Mouse (Mus musculus) right cerebral cortex, postnatal 36 days (tissue): Measurements from ENCODE around the gene Opn1mw.
"Not testable (repeated sequence)": the region's sequence is repeated elsewhere in the genome, so short reads cannot be mapped to it uniquely, and the experiment has no call there.

ENCODE experiments used
- DNase-seq, 2 experiments: peaks; one replicate each; pipeline ENCODE4 v3.0.0; 2022; ENCODE audit warnings: low spot score in 2 of 2, mixed read lengths in 1 of 2

Gene Opn1mw

DNA sequence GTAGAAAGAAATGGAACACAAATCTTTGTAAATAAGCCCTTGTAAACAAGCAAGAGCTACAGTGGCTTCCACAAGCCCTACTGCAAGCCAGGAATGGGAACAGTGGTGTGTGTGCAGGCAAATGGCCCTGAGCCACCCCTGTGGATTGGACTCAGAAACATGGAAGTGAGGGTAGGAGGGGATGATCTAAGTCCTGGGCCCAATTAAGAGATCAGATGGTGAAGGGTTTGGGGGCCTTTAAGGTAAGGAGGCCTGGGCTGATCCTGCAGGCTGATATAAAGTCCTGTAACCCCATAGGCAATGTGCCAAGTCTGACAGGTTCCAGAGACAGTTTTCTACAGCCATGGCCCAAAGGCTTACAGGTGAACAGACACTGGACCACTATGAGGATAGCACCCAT lies at the start of gene Opn1mw:
TSS of gene Opn1mw (plus strand) at position 301 of the 400 bp plus-strand sequence.
- no peak for DNase-seq

DNA sequence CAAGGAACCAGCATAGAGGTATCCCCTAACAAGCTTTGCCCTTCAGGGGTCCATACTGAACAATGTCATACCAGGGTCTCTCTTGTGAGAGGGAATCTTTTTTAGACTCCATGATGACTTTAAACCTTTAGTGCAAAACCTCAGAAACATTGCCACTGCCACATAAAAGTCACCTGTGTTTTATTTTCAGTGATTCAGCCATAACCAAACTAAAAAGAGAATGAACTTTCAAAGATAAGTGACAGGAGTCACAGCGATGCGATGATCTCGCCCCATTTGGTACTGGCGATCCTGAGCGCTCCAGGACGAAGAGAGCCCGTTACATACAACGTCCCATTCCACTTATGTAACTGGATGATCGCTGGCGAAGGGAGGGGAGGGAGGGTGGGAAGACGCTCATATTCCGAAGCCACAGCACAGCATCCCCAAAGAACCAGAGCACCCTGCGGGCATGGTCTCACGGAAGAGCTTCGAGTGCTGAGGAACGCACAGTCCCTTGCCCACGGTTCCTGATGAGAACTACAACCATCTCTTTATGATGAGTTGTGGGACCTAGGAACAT lies 42.9 kb upstream of the Opn1mw start:
- DNase-seq, result no peak

DNA sequence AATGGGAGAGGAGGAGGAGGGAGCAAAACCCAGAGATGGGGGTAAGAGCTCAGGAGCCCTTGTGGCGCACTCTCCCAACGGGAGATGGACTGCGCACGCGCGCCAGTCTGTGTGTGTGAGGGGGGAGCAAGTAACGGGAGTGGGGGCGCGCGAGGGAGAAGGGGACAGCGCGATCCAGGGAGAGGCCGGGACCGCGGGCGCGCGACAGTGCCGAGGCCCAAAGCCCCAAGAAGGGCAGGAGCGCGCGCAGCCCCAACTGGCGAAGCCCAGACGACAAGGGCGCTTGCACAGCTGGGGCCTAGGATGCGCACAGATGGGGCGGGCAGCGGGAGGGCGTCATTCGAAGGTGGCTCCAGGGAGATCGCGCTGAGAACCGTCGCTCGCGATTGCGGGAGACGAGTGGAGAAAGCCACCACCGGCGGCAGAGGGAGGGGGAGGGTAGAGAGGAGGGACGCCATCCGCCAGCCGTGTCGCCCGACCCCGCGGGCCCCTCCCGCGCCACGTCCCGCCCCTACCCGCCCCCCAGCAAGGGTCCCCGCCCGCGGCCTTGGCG lies 42.2 kb upstream of the Opn1mw start:
- peak; percentile 70 to 73 for DNase-seq

DNA sequence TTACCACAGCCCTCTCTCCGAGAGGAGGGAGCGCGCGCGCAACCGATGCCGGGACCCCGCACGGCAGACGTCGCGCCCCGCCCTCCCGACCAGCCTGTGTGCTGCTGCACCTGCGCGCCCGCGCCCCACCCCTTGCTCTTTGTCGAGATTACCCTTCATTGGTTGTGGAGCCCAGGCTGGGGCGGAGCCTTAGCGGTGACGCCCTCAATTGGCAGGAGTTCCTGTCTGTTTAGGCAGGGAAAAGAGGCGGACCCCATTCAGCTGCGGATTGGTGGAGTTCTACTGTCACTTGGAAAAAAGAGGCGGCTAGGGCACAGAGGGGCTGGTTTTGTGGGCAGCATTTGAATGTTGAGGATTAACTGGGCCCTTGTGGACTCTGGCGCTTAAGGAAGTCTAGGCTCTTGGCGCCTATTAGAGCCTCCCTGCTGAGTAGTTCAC lies 41.6 kb upstream of the Opn1mw start:
- DNase-seq, result peak; percentile 98

DNA sequence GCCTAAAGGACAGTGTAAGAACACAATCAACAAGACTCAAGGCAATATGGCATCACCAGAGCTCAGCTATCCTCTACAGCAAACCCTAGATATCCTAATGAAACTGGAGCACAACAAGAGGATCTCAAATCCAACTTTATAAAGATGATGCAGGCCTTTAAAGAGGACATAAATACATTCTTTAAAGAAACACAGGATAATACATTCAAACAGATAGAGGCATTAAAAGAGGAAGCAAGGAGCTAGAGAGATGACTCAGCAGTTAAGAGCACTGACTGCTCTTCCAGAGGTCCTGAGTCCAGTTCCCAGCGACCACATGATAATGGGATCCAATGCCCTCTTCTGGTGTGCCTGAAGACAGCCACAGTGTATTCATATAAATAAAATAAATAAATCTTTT lies 32.1 kb upstream of the Opn1mw start:
- no peak for DNase-seq

DNA sequence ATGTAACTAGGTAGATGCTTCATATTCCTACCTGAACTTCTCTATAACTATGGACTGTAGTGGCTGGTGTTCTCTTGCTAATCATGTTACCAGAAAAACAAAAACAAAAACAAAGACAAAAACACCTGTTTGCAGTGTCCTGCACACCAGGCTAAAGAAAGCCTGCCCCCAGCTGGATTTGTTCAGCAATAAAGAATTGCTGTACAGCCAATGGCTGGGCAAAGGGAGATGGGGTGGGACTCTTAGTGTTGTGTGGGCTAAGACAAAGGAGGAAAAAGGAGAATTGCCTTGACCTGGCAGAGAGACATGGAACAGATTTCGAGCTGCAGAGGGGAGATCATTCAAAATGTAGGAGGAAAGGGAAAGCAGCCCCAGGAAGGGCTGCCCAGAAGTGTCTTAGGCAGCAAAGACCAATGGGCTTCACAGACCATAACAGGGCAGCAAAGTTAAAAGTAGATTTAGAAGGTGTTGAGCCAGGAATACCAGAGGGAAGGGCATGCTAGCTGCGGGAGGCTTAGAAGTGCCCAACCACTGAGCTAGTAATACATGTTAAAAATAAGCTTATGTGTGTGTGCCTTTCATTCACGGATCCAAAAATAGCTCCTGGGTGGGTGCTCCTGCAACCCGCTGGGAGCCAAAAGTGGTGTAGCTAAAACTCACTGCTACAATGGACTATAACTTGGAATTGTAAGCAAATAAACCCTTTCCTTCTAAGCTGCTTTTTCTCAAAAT lies 23.6 kb upstream of the Opn1mw start:
- peak; percentile 3 to 32 for DNase-seq

DNA sequence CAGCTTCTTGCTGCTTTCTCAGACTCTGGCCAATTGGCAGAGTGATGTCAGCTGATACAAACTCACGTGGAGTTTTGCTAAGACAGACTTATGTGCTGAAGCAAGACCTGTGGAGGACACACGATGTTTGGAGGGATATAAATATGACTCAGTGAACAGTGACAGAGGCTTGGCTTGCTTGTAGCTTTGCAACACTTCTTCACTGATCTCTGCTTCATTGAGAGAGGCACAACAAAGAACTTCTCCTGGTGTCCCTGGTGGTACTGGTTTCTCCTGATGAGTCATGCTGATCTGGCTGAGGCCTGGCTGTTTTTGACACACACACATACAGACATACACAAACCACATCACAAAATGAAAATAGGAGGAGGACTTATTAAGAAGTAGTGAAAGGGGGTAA lies 21.3 kb upstream of the Opn1mw start:
- DNase-seq, result no peak

DNA sequence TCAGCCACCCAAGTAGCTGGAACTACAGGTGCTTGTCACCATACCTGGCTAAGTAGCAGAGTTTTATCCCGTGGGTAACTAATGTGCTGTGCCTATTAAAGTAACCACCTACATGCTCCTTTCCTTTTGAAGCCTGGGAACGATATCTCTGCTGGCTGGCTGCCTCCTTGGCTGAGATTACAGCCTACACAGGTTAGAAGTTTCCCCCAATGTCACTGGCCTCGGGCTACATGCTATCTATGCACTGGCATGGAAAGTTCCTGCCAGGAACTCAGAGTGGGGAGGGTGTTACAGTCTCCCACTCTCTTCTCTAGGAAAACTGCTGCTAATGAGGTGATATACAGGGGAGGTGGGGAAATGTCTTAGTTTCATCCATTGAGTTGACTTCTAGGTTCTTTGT lies 18.5 kb upstream of the Opn1mw start:
- DNase-seq, result no peak

DNA sequence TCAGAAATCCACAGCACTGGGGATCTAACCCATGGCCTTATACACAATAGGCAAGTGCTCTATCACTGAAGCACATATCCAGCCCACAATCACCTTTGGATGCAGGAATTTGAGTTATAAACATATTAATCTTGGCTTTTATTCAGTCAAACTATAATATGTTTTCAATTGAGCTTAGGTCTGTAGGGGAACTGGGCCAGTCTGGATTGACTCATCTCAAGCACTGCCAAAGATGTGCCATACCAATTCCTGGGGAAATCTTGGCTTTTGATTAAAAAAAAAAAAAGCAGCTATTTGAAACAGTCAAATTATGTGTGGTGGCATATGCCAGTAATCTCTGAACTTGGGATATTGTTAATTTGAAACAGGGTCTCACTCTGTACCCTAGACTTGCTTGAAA lies 13.2 kb upstream of the Opn1mw start:
- no peak for DNase-seq

DNA sequence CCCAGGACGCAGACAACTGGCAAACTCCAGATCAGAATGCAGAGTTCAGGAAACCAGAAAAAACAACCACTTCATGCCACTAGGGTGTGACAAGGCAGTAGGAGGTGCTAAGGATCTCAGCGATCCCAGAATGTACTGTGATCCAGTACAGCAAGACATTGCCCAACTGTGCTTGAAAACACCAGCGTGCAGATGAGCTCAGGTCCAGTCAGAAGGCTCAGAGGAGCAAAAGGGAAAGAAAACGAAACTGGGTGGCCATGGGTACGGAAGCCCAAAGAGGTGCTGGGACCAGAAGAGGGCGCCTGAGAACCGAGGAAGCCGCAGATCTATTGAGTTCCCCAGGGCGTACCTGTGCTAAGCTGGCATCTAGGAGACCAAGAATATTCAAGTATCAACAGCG lies 11.8 kb upstream of the Opn1mw start:
- DNase-seq, result peak; percentile 21 to 30

DNA sequence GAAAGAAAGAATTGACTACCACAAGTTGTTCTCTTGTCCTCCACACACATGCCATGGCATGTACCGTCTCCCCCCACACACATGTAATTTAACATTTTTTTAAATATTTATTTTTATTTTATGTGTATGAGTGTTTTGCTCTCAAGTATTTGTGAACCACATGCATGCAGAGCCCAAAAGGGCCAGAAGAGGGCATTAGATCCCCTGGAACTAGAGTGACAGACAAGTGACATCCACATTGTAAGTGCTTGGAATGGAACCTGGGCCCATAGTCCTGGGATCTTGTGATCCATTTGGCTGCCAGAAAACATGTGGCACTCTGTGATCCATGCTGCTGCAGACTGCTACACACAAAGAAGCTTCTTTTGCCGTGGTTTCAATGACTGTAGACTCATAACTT lies 2.3 kb upstream of the Opn1mw start:
- DNase-seq, result no peak

DNA sequence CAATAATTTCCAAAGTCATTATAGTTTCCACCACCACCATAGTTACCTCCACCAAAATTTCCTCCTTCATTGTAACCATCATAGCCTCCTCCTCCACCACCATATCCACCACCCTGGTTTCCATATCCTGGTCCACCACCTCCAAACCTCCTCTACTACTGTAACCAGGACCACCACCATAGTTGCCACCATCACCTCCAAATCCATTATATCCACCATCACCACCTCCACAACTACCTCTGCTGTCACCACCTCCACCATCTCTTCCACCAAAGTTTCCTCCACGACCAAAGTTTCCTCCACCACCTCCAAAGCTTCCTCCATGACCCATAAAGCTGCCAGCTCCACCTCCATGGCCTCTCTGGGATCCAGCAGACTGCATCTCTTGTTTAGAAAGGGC lies 8.0 kb downstream of the Opn1mw start, which contains the start of gene Mecp2:
TSS of gene Mecp2 (minus strand) at position 101 of the 400 bp plus-strand sequence.
- not testable (repeated sequence) for DNase-seq

DNA sequence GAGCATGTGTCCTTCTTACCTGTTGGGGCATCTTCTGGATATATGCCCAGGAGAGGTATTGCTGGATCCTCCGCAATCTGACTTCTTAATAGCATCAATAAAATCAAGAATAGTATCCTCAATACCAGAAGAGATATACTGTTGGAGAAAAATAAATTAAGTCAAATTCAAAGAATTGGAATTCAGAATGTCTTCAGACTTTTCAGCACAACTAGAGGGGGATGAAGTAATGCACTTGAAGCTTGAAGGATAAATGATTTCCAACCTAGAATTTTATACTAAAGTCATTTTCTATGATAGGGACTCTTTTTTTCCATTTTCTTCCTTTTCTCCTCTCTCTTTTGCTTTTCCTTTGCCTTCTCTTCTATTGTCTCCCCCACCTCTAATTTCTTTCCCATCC lies 40.5 kb downstream of the Opn1mw start, which contains the start of gene Tex28:
TSS of gene Tex28 (minus strand) at position 101 of the 400 bp plus-strand sequence.
- no peak for DNase-seq

DNA sequence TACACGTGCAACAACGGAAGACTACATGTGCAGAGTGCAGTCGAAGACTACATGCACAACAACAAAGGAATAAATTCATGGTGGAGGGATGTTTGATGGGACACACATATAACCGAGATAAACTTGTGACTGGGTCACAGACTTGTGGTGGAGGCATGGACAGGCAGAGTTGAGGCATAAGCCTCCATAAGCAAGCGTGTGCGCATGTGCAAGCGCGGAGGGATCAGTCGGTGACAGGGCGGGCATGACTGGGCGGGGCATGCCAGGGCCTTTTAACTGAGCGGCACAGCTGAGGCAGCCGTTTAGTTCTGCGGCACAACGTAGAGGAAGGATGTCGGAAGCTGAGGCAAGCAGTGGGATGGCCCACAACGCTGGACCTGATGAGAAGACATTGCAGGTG lies 49.7 kb downstream of the Opn1mw start, which contains the start of gene Tktl1:
TSS of gene Tktl1 (plus strand) at position 301 of the 400 bp plus-strand sequence.
- DNase-seq, result no peak
